Mouse (Mus musculus): ENCODE measurements around the gene Scn4a.
A peak's percentile ranks its signal among the peaks of the same experiment; 100 is the strongest.

Scn4a gene

DNA sequence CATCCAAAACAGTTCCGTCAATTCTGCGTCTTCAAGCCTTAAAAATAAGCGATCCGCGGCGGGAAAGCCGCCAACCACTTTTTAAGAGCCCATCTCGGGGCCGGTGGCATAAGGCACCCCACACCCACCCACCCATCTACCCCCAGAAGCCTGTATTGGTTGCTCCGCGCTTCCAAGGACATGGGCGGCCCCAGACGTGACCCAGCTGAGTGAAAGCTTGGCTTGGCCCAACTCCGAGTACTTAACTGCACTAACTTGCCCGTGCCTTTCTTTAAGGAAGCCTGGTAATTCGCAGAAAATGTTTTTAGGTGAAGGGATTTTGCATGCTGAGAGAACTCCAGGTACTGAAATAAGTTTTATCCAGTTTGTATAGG, 79.8 kb downstream of the Scn4a start:
- DNase-seq (ENCODE audit: low read depth, low spot score) = no peak

DNA sequence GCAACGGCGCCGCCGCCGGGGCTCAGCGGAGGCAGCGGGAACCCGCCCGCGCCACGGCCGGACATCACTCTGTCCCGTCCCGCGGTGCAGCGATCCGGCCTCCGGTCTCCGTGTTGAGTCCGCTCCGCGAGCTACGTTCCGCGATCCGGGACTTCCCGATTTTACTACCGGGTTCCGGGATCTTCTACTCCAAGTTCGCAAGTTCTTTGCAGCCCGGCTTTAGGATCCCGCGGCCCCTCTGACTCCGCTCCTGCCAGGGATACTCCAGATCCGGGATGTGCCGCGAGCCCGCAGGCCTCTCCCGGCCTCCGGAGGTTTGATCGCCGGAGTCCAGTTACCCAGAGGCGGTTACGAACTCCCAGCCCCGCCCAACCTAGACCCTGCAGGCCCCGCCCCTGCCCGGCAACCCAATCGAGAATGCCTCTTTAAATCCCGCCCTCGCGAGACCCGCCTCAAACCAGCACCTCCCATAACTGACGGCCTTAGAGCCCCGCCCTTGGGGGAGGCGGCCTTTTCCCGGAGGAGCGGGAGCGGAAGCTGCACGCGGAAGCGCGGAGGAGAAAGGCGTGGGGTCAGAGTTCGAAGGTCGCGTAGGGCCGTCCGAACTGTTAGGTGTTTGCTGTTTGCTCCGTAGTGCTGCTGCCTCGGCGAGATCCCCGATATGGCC, 80.3 kb downstream of the Scn4a start, which contains the start of gene Smarcd2:
Gene Smarcd2 (minus strand): TSS at position 329 of the 667 bp plus-strand sequence.
- peak; percentile 97 for DNase-seq (ENCODE audit: low read depth, low spot score)

DNA sequence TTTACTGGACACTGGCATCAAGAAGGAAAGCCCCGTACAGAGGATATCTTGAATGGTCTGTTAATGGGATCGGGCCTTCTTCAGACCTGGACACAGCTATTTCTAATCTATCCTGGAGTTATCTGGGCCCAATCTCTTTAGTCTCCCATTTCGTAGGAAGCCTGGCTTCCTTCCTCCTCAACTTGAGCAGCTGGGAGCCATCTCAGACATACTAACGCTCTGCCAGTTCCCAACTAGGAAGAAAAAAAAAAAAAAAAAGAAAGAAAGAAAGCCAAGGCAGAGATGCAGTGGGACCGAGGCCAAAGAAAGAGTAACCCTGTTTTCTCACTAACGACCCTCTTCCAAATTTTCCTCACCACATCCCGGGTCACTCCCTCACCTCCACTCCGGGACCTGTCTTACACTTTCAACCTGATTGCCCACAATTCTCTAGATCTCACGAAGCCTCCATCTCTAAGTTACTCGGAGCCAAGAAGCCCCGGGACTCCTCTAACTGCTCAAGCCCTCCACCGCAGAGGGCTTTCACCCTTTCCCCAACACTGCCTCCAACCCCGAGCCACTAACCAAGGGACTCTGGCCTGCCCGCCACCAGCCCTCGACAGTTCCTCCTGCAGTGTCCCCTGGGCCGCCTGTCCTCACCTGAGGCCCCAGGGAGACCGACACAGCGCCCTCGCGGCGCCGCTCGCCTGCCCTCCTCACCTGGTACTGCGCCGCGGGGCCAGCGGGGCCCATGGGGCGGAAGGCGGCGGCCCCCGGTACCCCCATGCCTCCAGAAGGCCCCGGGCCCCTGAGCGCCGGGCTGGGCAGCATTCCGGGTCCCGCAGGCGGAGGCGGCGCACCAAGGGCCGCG, 81.1 kb downstream of the Scn4a start:
- peak; percentile 34 for DNase-seq (ENCODE audit: low read depth, low spot score)

DNA sequence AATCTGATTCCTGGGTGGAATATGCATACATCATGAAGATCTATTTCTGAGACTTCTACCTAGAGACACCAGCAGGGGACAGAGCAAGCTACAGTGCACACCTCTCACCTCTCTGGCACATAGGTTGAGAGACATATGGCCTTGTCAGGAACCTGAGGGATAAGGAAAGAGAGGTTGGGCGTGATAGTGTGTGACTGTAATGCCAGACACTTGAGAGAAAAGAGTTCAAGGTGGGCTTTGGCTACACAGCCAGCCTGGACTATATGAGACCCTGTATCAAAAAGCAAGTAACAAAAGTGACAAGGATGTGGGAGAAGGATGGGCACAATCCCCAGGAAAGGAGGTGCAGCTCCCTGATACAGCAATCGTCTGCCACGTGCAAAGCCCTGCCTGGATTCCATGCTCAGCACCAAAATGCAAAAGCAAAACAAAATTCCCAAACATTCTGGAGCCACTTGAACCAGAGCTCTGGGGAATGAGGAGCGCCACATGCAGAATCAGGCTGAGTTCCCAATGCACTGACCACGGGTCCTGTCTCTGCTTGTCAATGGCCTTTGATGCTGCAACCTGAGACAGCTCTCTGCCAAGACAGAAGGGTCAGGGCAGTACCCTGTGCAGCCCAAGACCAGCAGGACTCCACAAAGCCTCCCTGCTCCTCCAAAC, 81.8 kb downstream of the Scn4a start:
- DNase-seq (ENCODE audit: low read depth, low spot score) = no peak

DNA sequence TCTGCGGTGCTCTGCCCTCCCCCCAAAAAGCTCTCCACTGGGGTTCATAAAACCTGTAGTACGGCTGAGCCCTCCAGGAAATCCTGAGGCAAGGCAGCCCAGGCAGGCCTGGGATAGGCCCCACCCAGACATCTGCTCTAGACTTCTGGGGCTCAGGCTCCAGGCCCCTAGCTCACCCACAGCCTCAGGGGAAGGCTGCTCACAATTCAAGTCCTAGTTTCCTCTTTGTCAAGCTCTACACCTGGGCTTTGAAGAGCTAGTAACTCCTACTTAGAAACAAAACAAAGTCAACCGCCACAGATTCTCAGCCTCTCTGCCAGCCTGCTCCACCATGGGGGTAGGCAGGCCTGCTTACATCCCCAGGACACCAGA, 84.0 kb downstream of the Scn4a start:
- DNase-seq (ENCODE audit: low read depth, low spot score) = no peak

All from c-Kit-negative CD71-positive TER-119-positive erythroid progenitor cells, embryonic 14.5 days (primary cell).